Mouse (Mus musculus) CD8-positive naive resting alpha-beta T cell, adult 57 days (primary cell): Measurements from ENCODE around the gene Cdc20. TPM values are rescaled to one million over a fixed set of nuclear protein-coding genes. Genes with fewer than 3 reads are reported as not detected.

Experiments used
- total RNA-seq: library from RNA; stranded (reverse); gene quantifications from one replicate; pipeline ENCODE4 v1.2.4, GENCODE M21; 2023

The Cdc20 gene
- total RNA-seq: 4.2 TPM

DNA sequence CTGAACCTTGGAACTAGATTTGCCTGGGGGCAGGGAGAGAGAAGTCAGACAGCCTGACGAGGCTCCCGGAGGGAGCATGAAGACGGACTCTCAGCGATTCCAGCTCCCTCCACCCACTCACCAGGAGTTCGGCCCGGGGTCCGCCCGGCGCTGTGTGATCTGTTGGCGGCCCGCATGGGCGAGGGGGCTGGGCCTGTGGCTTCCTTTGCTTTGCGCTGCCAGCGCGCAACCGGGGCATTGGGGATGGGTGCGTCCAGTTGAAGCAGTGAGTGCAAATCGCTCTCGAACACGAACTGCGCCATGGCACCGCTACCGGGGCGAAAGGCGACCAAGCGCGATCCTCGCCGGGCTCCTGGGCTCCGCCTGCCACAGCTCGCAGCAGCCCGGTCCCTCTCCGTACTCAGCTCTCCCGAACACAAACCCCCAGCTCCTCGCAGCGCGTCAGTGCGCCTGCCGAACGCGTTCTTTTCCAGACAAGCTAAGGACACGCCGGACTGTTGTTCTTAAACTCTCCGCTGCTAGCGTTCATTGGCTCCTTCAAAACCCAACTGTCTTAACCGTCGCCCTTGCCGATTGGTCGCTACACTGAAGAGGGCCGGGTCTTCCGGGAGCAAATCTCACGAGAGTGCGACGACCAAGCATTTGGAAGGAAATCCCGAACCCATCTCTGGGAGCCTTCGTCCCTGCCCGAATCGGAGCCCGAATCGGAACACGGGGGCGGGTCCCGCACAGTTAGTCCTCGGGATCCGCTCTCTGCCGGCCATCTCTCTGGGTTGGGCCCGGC, at the start of gene Cdc20:
TSS of gene Cdc20 (minus strand) at position 533 of the 784 bp plus-strand sequence.

DNA sequence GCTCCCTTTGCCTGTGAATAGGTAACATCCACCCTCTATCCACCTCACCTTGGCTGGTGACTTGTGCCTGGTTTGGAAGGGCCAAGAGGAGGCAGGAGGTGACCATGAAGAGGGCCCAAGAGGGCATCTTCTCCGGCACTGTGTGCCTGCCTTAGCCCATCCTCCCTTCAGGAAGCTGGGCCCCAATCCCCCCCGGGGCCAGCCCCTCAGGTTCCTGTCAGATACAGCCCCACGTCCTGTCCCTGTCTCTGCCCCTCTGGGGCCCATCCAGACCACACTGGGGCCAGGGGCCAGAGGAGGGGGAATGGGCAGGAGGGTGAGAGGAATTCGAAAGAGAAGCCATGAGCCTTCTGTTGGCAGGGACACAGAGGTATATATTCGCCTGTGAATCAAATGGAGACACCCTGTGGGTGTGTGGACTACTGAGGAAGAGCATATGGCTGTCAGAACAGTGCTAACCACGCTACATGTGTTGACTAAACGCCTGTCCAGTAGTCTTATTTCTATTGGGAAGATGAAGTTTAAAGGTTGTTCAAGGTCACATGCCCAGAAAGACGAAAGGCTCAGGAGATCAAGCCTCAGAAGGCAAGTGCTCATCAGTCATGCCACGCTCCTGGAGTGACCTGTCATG, 20.3 kb upstream of the Cdc20 start, which contains the start of gene Mpl:
TSS of gene Mpl (minus strand) at position 169 of the 631 bp plus-strand sequence.

DNA sequence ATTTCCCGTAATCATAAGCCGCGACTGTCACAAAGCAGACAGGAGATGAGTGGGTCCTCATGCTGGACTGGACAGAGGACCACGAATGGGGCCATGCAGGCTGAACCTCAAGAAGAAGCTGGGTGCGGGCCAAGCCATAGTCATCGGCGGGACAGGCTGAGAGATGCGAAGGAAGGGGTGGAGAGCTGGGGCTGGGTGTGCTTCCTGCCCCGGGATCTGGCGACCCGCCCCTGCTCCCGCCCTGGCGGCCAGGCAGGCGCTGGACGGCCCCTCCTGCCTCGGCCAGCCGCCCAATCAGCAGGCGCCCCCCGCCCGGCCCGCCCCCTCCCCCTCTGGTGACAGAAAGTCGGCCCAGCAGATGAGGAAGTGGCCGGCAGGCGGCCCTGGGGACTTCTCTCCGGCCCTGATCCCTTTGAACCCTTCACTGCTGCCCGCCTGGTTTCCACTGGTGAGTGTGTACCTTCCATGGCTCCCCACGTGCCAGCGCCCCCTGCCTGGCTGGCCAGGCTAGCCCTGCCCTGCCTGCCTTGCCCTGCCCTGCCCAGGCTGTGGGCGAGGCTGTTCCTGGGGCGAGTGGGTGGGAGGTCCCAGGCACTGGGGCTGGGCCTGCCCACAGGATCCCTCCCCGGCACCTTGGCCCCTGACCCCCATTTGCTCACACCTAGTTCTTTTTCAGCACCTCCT, 9.2 kb downstream of the Cdc20 start, which contains the start of gene Elovl1:
TSS of gene Elovl1 (plus strand) at position 326 of the 684 bp plus-strand sequence.

DNA sequence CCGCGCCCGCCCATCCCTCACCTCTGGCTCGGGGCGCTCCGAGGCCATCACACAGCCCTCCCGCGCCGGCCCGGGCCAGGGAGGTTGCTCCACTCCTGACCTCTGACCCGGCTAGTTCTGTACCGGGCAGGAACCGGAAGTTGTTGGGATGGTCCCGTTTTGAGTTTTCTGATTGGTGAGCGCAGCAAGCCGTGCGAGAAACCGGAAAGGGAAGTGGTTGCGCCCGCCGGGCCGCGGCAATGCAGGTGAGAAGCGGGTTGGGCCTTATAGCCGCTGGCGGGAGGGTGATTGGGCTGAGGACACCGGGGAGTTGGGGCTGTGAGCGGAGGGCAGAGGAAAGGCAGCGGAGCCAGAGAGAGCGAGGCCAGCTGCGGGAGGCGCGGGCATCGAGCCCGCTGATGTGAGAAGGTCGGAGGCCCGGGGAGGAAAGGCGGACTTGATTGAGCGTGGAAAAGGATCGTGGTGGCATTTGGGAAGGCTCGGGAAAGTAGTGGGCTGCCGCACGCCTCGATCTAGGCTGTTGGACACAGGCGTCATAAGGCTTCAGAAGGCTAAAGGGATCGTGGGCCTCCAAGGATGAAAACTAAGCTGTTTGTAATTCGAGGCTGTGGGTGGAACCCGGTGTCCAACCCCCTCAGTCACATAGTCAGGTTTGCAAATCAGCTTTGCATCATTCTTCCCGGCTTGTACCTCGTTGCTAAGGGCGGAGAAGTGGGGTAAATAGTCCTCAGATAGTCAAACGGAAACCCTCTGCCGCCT, 27.8 kb downstream of the Cdc20 start, which contains the start of the genes Szt2 and Med8:
TSS of gene Szt2 (minus strand) at position 132 of the 759 bp plus-strand sequence.
TSS of gene Med8 (plus strand) at position 196 of the 759 bp plus-strand sequence.

Other genes starting within 250 kb of the Cdc20 start
- 1.9 TPM for gene Ptprf, start 145.9 kb downstream of the Cdc20 start, total RNA-seq
- 74.1 TPM for gene Szt2, start 28.1 kb downstream of the Cdc20 start, total RNA-seq
- 59.5 TPM for gene Med8, start 28.0 kb downstream of the Cdc20 start, total RNA-seq
- gene Elovl1, start 9.3 kb downstream of the Cdc20 start, total RNA-seq: 39.3 TPM
- gene Mpl, start 20.2 kb upstream of the Cdc20 start, total RNA-seq: not detected
- 0.18 TPM for gene Tie1, start 52.7 kb upstream of the Cdc20 start, total RNA-seq
- not detected for gene 2610528J11Rik, start 89.6 kb upstream of the Cdc20 start, total RNA-seq
- gene Tmem125, start 106.7 kb upstream of the Cdc20 start, total RNA-seq: not detected
- gene Cfap57, start 183.4 kb upstream of the Cdc20 start, total RNA-seq: not detected
- 69.7 TPM for gene Ebna1bp2, start 183.4 kb upstream of the Cdc20 start, total RNA-seq
- gene Olfr62, start 221.6 kb upstream of the Cdc20 start, total RNA-seq: not detected